Mouse (Mus musculus) CH12.LX (cell line): ENCODE results near the gene Kirrel3. TPM values are rescaled to one million over a fixed set of nuclear protein-coding genes. Genes with fewer than 3 reads are reported as not detected.

Experiments
- DNase-seq: peaks from one replicate; pipeline ENCODE4 v3.0.0-alpha.2; 2013; ENCODE audit errors: extremely low read depth
- H3K27ac ChIP-seq: 2 replicates; pipeline ENCODE4 v1.5.1; 2012; ENCODE audit warnings: low read depth, mild to moderate bottlenecking, control low read depth, moderate library complexity; ENCODE audit not compliant: insufficient read depth
- H3K27me3 ChIP-seq: replicated peaks from 2 replicates; pipeline ENCODE3; 2012; ENCODE audit warnings: inconsistent platforms
- H3K36me3 ChIP-seq, 2 experiments: replicated peaks in 1 of 2; 2 replicates each; pipeline versions ENCODE3 to v1.6.1; 2012; ENCODE audit warnings: inconsistent platforms in 1 of 2, low read length in 1 of 2, mild to moderate bottlenecking in 1 of 2, mixed read lengths in 1 of 2, moderate library complexity in 1 of 2; ENCODE audit not compliant: control insufficient read depth in 1 of 2, insufficient read depth in 1 of 2
- H3K4me1 ChIP-seq, 2 experiments: 2 replicates each; pipeline ENCODE4 v1.6.1; 2012; ENCODE audit warnings: inconsistent platforms in 1 of 2, moderate library complexity in 1 of 2; ENCODE audit not compliant: insufficient read depth in 2 of 2, control insufficient read depth in 1 of 2
- H3K4me2 ChIP-seq: 2 replicates; pipeline ENCODE4 v1.6.1; 2012; ENCODE audit warnings: low read depth, mild to moderate bottlenecking, control low read depth; ENCODE audit not compliant: poor library complexity, insufficient read depth, severe bottlenecking
- H3K4me3 ChIP-seq, 3 experiments: fragments of 150-350 bp in 1 of 3; sonication (generic) in 1 of 3; replicated peaks in 1 of 3; 2 replicates each; pipeline versions ENCODE3 to v1.5.1; 2011 to 2012; ENCODE audit warnings: low read depth in 2 of 3, low read length in 2 of 3, mild to moderate bottlenecking in 2 of 3, moderate library complexity in 2 of 3, control low read depth in 1 of 3, improper control_type of control experiment in 1 of 3, inconsistent platforms in 1 of 3, mixed read lengths in 1 of 3; ENCODE audit not compliant: poor library complexity in 1 of 3
- H3K79me2 ChIP-seq: replicated peaks from 2 replicates; pipeline ENCODE4 v1.6.1; 2012; ENCODE audit warnings: mild to moderate bottlenecking, moderate library complexity; ENCODE audit not compliant: control insufficient read depth, poor library complexity, insufficient read depth, severe bottlenecking; ENCODE audit errors: extremely low read depth
- H3K9ac ChIP-seq: 2 replicates; pipeline ENCODE4 v1.6.1; 2012; ENCODE audit warnings: low read depth, mild to moderate bottlenecking, control low read depth, moderate library complexity; ENCODE audit not compliant: insufficient read depth
- H3K9me3 ChIP-seq: replicated peaks from 2 replicates; pipeline ENCODE3; 2012; ENCODE audit warnings: low read length, inconsistent platforms, mixed read lengths
- BHLHE40 ChIP-seq: IDR thresholded peaks from 2 replicates; pipeline ENCODE4 v1.6.1; 2011; ENCODE audit warnings: mild to moderate bottlenecking, low read depth, low read length, improper control_type of control experiment
- CHD1 ChIP-seq: IDR thresholded peaks from 2 replicates; pipeline ENCODE4 v1.6.1; 2012; ENCODE audit warnings: low read depth, low read length, improper control_type of control experiment, inconsistent platforms
- CHD2 ChIP-seq: IDR thresholded peaks from 2 replicates; pipeline ENCODE4 v1.6.1; 2011; ENCODE audit warnings: low read length, improper control_type of control experiment
- CTCF ChIP-seq, 2 experiments: IDR thresholded peaks in 1 of 2; conservative IDR thresholded peaks in 1 of 2; 2 replicates each; pipeline ENCODE4 v1.5.1; 2011 to 2012; ENCODE audit warnings: low read depth in 2 of 2, low read length in 2 of 2, improper control_type of control experiment in 1 of 2, inconsistent platforms in 1 of 2, mild to moderate bottlenecking in 1 of 2, moderate library complexity in 1 of 2
- E2F4 ChIP-seq: IDR thresholded peaks from 2 replicates; pipeline ENCODE4 v1.6.1; 2011; ENCODE audit warnings: low read depth, low read length, improper control_type of control experiment; ENCODE audit not compliant: insufficient replicate concordance
- EP300 ChIP-seq: IDR thresholded peaks from 2 replicates; pipeline ENCODE4 v1.6.1; 2011; ENCODE audit warnings: low read length, improper control_type of control experiment
- ETS1 ChIP-seq: conservative IDR thresholded peaks from 2 replicates; pipeline ENCODE4 v1.6.1; 2012; ENCODE audit warnings: low read depth, mild to moderate bottlenecking, inconsistent platforms, low read length, improper control_type of control experiment, moderate library complexity
- GABPA ChIP-seq: IDR thresholded peaks from 2 replicates; pipeline ENCODE4 v1.6.1; 2012; ENCODE audit warnings: low read depth, low read length, improper control_type of control experiment, inconsistent platforms; ENCODE audit not compliant: insufficient replicate concordance
- HCFC1 ChIP-seq: IDR thresholded peaks from 2 replicates; pipeline ENCODE4 v1.6.1; 2012; ENCODE audit warnings: low read depth, mild to moderate bottlenecking, inconsistent platforms, low read length, improper control_type of control experiment
- IRF4 ChIP-seq: IDR thresholded peaks from 2 replicates; pipeline ENCODE4 v1.6.1; 2014; ENCODE audit warnings: low read depth, mild to moderate bottlenecking, inconsistent platforms, low read length, improper control_type of control experiment
- JUN ChIP-seq: IDR thresholded peaks from 2 replicates; pipeline ENCODE4 v1.6.1; 2011; ENCODE audit warnings: low read depth, mild to moderate bottlenecking, low read length, improper control_type of control experiment, moderate library complexity; ENCODE audit not compliant: insufficient read depth
- JUND ChIP-seq: conservative IDR thresholded peaks from 2 replicates; pipeline ENCODE4 v1.6.1; 2011; ENCODE audit warnings: low read depth, low read length, improper control_type of control experiment
- KAT2A ChIP-seq: IDR thresholded peaks from 2 replicates; pipeline ENCODE4 v1.6.1; 2012; ENCODE audit warnings: low read length, improper control_type of control experiment, inconsistent platforms; ENCODE audit not compliant: insufficient replicate concordance
- MAFK ChIP-seq: IDR thresholded peaks from 2 replicates; pipeline ENCODE4 v1.6.1; 2011; ENCODE audit warnings: low read length, improper control_type of control experiment; ENCODE audit not compliant: insufficient replicate concordance
- MAX ChIP-seq: IDR thresholded peaks from 2 replicates; pipeline ENCODE4 v1.6.1; 2011; ENCODE audit warnings: low read length, improper control_type of control experiment
- MAZ ChIP-seq: IDR thresholded peaks from 2 replicates; pipeline ENCODE4 v1.6.1; 2012; ENCODE audit warnings: low read depth, mild to moderate bottlenecking, inconsistent platforms, low read length, improper control_type of control experiment, moderate library complexity
- MXI1 ChIP-seq: IDR thresholded peaks from 2 replicates; pipeline ENCODE4 v1.6.1; 2011; ENCODE audit warnings: mild to moderate bottlenecking, low read depth, low read length, improper control_type of control experiment
- NELFE ChIP-seq: IDR thresholded peaks from 2 replicates; pipeline ENCODE4 v1.6.1; 2011; ENCODE audit warnings: low read depth, low read length, improper control_type of control experiment
- NRF1 ChIP-seq: IDR thresholded peaks from 2 replicates; pipeline ENCODE4 v1.6.1; 2014; ENCODE audit warnings: low read depth, mild to moderate bottlenecking, inconsistent platforms, low read length, improper control_type of control experiment, moderate library complexity
- POLR2A ChIP-seq: IDR thresholded peaks from 2 replicates; pipeline ENCODE4 v1.6.1; 2011; ENCODE audit warnings: low read depth, mild to moderate bottlenecking, improper control_type of control experiment, low read length
- POLR2AphosphoS2 ChIP-seq: IDR thresholded peaks from 2 replicates; pipeline ENCODE4 v1.6.1; 2011; ENCODE audit warnings: low read depth, low read length, improper control_type of control experiment
- RAD21 ChIP-seq: IDR thresholded peaks from 2 replicates; pipeline ENCODE4 v1.6.1; 2011; ENCODE audit warnings: low read depth, mild to moderate bottlenecking, low read length, improper control_type of control experiment, moderate library complexity
- RCOR1 ChIP-seq: conservative IDR thresholded peaks from 2 replicates; pipeline ENCODE4 v1.6.1; 2012; ENCODE audit warnings: low read depth, mild to moderate bottlenecking, inconsistent platforms, low read length, improper control_type of control experiment
- SIN3A ChIP-seq: IDR thresholded peaks from 2 replicates; pipeline ENCODE4 v1.6.1; 2012; ENCODE audit warnings: low read length, improper control_type of control experiment, inconsistent platforms
- TCF12 ChIP-seq: IDR thresholded peaks from 2 replicates; pipeline ENCODE4 v1.6.1; 2014; ENCODE audit warnings: low read depth, mild to moderate bottlenecking, inconsistent platforms, low read length, improper control_type of control experiment
- USF1 ChIP-seq: IDR thresholded peaks from 2 replicates; pipeline ENCODE4 v1.6.1; 2014; ENCODE audit warnings: low read depth, mild to moderate bottlenecking, inconsistent platforms, low read length, improper control_type of control experiment
- USF2 ChIP-seq: conservative IDR thresholded peaks from 2 replicates; pipeline ENCODE4 v1.6.1; 2011; ENCODE audit warnings: low read depth, low read length, improper control_type of control experiment
- ZC3H11A ChIP-seq: IDR thresholded peaks from 2 replicates; pipeline ENCODE4 v1.6.1; 2012; ENCODE audit warnings: low read depth, mild to moderate bottlenecking, inconsistent platforms, low read length, improper control_type of control experiment
- ZKSCAN1 ChIP-seq: IDR thresholded peaks from 2 replicates; pipeline ENCODE4 v1.6.1; 2012; ENCODE audit warnings: low read depth, inconsistent platforms, low read length, improper control_type of control experiment, borderline replicate concordance
- ZMIZ1 ChIP-seq: IDR thresholded peaks from 2 replicates; pipeline ENCODE4 v1.6.1; 2012; ENCODE audit warnings: low read depth, mild to moderate bottlenecking, inconsistent platforms, low read length, improper control_type of control experiment
- dilution Hi-C: fragments of 300-500 bp; cut with MboI; formaldehyde crosslinking; loops from 2 replicates; pipeline ENCODE4 v1.14.3; 2020; ENCODE audit warnings: low sequenced_read_pairs; ENCODE audit not compliant: extremely low pct_unique_long_range_greater_than_20kb, extremely low pct_ligation_motif_present
- in situ Hi-C: fragments of 300-500 bp; cut with MboI; formaldehyde crosslinking; loops from 3 replicates; pipeline ENCODE4 v1.14.3; 2019; ENCODE audit warnings: low sequenced_read_pairs, low pct_ligation_motif_present, low pct_unique_long_range_greater_than_20kb, mixed read lengths
- polyA plus RNA-seq: library from polyadenylated mRNA; unstranded; fragments of >175 nt; gene quantifications from 2 replicates; pipeline ENCODE4 v1.2.1, GENCODE M21; 2012; ENCODE audit warnings: low read depth; ENCODE audit not compliant: insufficient read length
- total RNA-seq, 2 experiments: library from RNA; depleted of rRNA; stranded (reverse); fragments of 300-350 nt in 1 of 2; fragments of >200 nt in 1 of 2; gene quantifications; 2 replicates each; pipeline ENCODE4 v1.2.3; 2012 to 2014

The Kirrel3 gene
- total and polyA plus RNA-seq, 3 experiments: not detected

GRCm38 (mm10) chr9:34901216-34901615 lies 415.5 kb downstream of the Kirrel3 start:
- Histone ChIP-seq H3K4me1 (no peaks in the 10 kb centered on the region; a peak in 1 of 4 replicates), H3K9ac (no peak overlapping the region), H3K4me3 (no peak overlapping the region), H3K27ac (no peak overlapping the region), H3K27me3 (peaks cover 85% of the 10 kb centered on the region), H3K36me3 (no peaks in the 10 kb centered on the region), H3K9me3 (no peaks in the 10 kb centered on the region)
- DNase-seq: no peak
- dilution Hi-C loops: no loop called here
- TF ChIP-seq E2F4 (no peak), RAD21 (no peak), MAZ (no peak), BHLHE40 (no peak), MXI1 (no peak), ZMIZ1 (no peak)
- TF ChIP-seq, all 38 proteins: peak for 0
- Histone ChIP-seq H3K4me2 (no peak overlapping the region), H3K79me2 (no peaks in the 10 kb centered on the region)
- in situ Hi-C loops: no loop called here

GRCm38 (mm10) chr9:34901888-34902287 lies 416.2 kb downstream of the Kirrel3 start:
- dilution Hi-C loops: no loop called here
- H3K4me2 ChIP-seq: no peak overlapping the region

GRCm38 (mm10) chr9:34905164-34905563 lies 419.5 kb downstream of the Kirrel3 start:
- Histone ChIP-seq H3K36me3 (no peaks in the 10 kb centered on the region), H3K4me1 (no peaks in the 10 kb centered on the region; a peak in 1 of 4 replicates), H3K27ac (no peak overlapping the region), H3K27me3 (peaks cover 80% of the 10 kb centered on the region), H3K79me2 (no peaks in the 10 kb centered on the region), H3K4me3 (no peak overlapping the region), H3K9me3 (no peaks in the 10 kb centered on the region), H3K4me2 (no peak overlapping the region), H3K9ac (no peak overlapping the region)
- dilution Hi-C loops: no loop called here
- in situ Hi-C loops: no loop called here
- DNase-seq: no peak
- TF ChIP-seq ZKSCAN1 (no peak), EP300 (no peak), HCFC1 (no peak), RCOR1 (no peak), USF1 (no peak), ZC3H11A (no peak), ETS1 (no peak), E2F4 (no peak), MAX (no peak), NRF1 (no peak), KAT2A (no peak), GABPA (no peak), JUN (no peak), SIN3A (no peak), POLR2AphosphoS2 (no peak), MAZ (no peak), MAFK (no peak)

More at GRCm38 (mm10) chr9:34901888-34902287, 416.2 kb downstream of the Kirrel3 start:
- H3K79me2 ChIP-seq: no peaks in the 10 kb centered on the region
- H3K27me3 ChIP-seq: peaks cover 86% of the 10 kb centered on the region
- in situ Hi-C loops: no loop called here
- H3K4me1 ChIP-seq: no peaks in the 10 kb centered on the region; a peak in 1 of 4 replicates
- no peak overlapping the region for H3K27ac ChIP-seq
- TF ChIP-seq CHD2: no peak
- no peak for TF ChIP-seq CHD1
- no peak for TF ChIP-seq EP300
- TF ChIP-seq ZC3H11A: no peak
- TF ChIP-seq NELFE: no peak
- no peak for TF ChIP-seq JUND
- no peak for TF ChIP-seq USF2
- no peak for TF ChIP-seq MXI1
- TF ChIP-seq IRF4: no peak
- TF ChIP-seq CTCF (conservative IDR thresholded peaks at IDR 0.05 in 1 of 2, IDR thresholded peaks at IDR 0.05 in 1 of 2; ENCODE audit: low read depth in 2 of 2, low read length in 2 of 2): no peak
- no peak for TF ChIP-seq POLR2A
- no peak for TF ChIP-seq ETS1
- TF ChIP-seq SIN3A: no peak
- no peak for TF ChIP-seq TCF12
- no peak for TF ChIP-seq MAZ
- no peak overlapping the region for H3K9ac ChIP-seq
- DNase-seq: no peak
- H3K36me3 ChIP-seq: no peaks in the 10 kb centered on the region
- no peak overlapping the region for H3K4me3 ChIP-seq
- H3K9me3 ChIP-seq: no peaks in the 10 kb centered on the region
